Mouse (Mus musculus) thymus, postnatal 36 days (tissue): ENCODE results near the gene Cyp11a1.

Experiments
- DNase-seq, 2 experiments: peaks; one replicate each; pipeline ENCODE4 v3.0.0; 2022; ENCODE audit warnings: mixed read lengths in 2 of 2

The Cyp11a1 gene

DNA sequence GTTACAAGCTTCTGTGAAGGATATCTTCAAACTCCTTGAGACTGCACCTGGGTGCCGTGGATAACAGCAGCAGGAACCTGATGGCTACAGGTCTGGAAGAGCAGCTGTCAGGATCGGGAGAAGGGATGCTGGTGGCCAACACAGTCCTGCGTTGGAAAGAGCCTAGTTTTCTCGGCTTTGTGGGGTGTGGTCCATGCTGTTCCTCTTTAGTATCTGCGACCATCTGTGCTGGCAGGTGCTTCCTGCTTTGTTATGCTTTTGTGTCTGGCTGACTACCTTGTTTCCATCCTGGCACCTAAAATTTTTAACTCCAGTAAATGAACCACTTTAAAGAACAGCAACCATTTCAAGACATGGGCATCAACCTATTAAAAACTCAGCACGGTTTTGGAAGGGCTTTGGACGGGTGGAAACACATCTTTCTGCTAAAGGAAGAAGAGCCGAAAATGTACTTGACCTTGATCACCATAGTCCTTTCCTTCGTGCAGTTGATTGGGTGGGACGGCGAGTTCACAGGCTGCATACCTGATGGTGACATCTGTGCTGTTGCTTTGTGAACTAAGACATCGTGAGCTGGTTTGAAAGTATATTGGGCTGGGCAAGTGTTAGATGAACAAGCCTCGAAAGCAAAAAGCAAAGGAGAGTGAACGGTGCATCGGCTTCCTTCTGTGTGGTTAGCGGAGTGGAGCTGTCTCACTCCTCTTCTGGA, at the start of gene Cyp11a1:
Gene Cyp11a1, plus strand, starts transcription at position 659 of the 709 bp plus-strand sequence.
- peak in 1 of 2 experiments; percentile 41 for DNase-seq

DNA sequence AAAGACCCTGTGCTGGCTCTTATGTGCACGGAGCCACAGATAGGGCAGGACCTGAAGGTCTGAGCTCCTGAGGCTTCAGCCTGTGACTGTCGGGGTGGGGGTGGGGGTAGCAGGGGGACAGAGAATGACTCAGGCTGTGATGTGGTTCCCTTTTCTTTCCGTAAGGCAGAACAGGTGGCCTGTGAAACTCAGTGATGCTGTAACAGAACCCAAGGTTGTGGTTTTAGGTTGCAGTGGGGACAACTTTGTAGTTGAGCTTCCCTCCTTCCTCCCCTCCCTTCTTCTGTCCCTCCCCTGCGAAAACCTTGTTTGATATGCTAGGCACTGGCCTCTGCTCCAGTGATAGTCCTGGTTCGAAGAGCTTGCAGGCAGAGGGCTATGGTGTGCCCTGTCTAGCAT, 49.4 kb upstream of the Cyp11a1 start:
- peak; percentile 69 to 78 for DNase-seq

DNA sequence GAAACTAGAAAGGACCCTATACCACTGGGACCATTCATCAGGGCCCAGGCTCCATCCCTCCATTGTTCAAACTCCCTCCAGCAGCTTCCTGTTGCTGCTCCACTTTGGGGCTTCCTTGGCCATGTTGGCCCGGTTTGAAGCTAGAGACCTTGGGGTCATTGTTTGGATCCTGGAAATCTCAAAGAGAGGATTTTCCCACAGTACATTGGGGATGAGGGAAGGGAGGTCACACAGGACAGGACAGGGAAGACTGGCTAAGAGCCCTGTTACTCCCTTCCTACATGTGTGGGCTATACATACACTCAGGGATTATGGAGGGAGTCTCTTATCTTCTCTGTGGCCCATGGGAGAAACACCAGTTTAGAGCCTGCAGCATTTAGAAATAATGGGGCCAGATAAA, 47.6 kb upstream of the Cyp11a1 start:
- DNase-seq, result no peak

DNA sequence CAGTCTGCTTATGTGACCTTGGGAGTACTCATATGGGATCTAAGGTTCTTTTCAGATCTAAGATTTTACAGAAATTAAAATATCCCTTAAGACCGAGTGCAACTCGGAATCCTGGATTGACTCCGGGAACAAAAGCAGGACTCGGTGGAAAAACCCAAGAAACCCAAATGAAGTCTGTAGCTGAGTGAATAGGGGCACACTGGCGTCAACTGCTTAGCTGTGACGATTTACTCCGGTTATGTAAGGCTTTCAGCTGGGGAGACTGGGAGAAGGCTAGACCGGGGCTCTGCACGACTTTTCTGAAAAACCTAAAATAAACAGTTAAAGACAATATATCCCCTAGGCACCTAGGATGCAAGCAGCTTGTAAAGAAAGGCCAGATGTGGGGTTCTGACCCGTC, 46.8 kb upstream of the Cyp11a1 start:
- DNase-seq, result no peak

DNA sequence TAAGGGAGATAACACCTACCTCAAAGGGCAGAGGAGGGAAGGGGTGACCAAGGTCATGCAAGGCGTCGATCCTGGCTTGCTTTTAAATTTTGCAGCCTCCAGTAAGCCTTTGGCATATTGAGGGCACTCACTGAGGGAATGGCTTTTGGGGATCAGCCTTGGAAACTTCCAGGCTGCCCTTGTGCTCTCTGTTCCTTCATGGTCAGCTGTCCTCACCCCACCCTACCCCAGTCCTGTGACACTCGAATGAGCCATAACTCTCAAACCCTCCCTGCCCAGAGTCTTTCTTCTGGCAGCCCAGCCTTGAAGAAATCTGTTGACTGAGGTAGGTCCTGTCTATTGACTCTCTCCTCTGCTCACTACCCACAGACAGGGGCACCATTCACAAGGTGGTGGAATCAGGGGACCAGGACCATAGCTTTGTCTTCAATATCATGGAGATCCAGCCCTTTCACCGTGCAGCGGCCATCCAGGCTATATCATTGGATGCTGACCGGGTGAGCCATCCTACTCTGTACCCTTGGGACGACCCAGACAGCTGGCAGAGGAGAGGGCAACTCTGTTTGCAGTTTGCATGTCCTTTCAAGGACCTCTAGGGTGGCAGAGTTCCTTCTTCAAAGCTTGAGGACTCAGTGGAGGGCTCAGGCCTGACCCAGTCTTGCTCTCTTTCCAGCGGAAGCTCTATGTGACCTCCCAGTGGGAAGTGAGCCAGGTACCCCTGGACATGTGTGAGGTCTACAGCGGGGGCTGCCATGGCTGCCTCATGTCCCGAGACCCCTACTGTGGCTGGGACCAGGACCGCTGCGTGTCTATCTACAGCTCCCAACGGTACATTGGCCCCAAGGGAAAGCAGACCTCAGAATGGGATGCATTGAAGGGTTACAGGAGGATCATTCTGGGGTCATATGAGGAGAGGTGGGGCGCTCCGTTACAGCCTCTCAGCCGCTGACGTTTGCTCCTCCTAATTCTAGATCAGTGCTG, 46.0 kb upstream of the Cyp11a1 start:
- DNase-seq, result no peak

DNA sequence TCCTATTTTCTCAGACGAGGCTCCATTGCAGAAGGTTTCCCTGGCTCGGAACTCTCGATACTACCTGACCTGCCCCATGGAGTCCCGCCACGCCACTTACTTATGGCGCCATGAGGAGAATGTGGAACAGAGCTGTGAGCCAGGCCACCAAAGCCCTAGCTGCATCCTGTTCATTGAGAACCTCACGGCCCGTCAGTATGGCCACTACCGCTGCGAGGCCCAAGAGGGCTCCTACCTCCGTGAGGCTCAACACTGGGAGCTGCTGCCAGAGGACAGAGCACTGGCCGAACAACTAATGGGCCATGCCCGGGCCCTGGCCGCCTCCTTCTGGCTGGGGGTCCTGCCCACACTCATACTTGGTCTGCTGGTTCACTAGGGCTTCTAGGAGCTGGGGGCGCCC, 45.0 kb upstream of the Cyp11a1 start:
- DNase-seq, result no peak

DNA sequence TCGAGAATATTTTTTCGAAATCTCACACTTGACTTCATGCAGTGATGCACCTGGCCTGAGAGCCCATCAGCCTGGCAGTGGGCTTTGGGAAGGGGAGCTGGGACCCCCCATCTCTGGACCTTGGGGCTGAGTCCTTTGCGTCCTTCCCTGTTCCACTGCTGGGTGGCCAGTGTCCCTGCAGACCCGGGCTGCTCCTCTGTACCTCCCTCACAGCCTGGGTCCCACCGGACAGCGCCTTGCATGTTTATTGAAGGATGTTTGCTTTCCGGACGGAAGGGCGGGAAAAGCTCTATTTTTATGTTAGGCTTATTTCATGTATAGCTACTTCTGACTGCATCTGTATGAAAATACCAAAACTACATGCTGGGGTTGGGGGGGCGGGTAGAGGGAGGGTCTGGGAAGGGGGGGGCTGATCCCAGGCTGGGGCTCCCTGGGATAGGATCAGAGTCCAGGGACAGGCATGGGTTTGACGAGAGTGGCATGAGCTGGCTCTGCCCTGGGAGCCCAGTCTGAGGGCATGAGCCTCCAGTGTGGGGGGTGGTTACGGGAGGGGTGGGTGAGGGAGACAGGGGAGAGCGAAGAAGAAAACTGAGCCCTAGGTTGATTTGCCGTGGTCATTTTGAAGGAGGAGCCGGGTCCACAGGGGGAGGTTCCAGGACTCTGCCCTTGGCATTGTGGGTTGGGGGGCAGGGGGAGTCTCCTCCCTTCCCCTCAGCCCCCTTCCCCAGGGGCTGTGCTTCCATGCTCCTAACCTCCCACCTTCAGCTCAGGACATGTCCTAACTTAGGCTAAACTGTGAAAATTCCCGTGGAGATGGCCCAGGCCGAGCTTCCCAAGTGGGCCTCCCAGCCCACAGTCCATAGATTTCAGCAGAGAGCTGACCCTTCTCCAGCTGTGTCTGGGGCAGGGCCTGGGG, 44.1 kb upstream of the Cyp11a1 start:
- no peak for DNase-seq

DNA sequence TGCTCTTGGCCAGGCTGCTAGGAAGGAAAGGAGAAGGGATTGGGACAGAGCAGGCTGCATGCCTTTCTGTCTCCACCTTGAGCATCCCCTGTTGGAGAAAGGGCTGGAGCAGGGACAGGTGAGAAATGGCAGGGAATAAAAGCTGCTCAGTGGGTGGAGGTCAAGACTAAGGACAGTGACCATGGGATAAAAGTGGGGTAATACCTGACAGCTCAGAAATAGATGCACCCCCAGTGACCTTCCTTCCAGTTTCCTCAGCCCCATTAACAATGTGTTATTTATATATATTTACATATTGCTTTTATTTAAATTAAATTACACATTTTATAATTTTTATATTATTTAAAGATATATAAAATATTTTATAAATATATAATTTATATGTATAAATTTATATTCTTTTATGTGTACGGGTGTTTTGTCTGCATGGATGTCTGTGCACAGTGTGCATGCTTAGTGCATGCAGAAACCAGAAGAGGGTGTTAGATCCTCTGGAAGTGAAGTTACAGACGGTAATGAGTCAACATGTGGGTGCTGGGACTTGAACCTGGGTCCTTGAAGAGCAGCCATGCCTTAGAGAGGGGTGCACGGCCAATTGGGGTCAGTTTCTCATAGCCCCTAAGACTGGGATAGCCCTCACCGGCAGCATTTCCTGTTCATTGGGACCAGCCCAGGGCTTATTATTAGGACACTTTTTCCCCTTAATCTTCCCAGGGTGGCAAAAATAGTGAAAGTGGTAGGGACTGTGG, 42.8 kb upstream of the Cyp11a1 start:
- no peak for DNase-seq

DNA sequence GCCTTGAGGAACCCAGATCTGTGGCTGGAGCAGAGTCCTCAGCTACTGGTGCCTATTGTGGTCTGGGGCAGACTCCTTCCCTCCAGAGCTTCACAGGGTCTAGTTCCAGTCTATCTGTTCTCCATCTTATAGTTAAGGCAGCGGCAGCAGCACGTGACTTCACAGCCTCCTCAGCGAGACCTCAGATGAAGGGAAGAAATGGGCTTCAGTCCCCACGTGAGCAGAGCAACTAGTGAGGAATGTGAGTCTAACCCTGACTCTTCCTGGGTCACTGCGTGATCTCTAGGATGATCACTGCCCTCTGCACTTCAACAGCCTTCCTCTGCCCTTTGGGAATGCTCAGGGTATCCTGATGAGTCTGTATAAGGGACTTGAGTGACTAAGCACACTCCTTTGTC, 42.2 kb upstream of the Cyp11a1 start:
- no peak for DNase-seq

DNA sequence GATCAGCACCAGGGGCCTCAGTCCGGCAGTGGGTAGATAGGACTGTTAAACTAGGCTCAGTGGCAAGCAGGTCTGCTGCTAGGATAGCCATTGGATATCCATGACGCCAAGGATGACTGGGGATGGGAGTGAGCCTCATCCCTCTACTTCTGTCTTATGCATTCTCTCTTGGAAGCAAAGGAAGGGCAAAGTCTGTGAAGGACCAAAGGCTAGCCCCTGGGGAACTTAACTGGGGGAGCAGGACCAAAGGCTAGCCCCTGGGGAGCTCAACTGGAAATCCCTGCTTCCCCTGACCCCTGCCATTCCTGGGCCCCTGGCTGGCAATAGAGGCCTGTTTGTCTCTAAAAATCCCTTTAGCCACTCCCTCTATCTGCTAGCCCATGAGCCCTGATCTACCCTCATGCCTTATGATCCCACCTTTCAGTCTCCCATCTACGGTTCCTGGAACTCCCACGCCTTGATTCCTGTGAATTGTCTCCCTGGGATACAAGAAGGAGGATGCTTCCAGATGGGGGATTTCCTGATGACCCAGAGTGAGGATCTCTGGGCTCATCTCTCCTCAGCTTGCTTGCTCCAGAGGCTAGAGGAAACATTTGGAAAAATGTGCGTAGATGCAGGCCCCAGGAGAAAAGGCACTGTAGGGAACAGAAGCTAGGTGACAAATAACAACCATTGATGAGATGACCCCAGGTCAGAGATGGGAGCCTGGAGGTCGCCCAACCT, 41.5 kb upstream of the Cyp11a1 start:
- DNase-seq, result no peak

DNA sequence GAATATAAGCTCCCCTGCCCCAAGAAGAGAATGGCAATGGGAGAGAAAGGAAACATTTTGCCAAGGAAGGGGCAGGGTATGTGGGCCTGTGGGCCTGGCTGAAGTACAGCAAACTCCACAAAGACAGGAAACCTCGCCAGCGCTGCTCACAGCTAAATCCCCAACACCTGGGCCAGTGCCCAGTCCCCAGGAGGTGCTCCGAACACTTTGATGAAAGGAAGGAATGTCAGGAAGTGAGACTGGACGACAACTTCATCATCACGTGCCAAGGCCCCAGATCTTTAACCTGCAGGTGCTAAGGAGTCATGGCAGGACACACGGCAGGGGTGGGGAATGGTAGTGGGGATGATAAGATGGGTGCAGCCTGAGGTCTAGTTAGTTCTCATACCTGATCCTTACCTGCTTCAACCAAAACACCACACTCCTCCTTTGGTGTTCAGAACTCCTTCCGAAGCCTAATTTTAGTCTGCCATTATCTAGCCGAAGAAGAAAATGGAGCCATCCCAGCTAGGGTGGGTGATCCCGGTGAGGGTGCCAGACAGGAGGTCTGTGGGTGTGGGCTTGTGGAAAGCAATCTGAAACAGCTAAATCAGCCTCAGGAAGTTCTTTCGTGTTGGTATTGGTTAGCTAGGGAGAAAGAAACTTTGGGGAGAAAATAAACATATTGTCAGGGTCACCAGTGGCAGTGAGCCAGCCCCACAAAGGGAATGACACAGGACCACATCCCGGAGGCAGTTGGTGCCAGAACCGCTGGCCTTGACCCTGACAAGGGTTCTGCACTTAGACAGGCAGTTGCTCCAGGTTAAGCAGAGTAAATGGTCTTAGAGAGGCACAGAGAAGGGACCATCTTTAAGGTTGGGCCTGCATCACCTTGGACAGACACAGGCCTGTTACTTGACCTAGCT, 40.7 kb upstream of the Cyp11a1 start:
- no peak for DNase-seq

DNA sequence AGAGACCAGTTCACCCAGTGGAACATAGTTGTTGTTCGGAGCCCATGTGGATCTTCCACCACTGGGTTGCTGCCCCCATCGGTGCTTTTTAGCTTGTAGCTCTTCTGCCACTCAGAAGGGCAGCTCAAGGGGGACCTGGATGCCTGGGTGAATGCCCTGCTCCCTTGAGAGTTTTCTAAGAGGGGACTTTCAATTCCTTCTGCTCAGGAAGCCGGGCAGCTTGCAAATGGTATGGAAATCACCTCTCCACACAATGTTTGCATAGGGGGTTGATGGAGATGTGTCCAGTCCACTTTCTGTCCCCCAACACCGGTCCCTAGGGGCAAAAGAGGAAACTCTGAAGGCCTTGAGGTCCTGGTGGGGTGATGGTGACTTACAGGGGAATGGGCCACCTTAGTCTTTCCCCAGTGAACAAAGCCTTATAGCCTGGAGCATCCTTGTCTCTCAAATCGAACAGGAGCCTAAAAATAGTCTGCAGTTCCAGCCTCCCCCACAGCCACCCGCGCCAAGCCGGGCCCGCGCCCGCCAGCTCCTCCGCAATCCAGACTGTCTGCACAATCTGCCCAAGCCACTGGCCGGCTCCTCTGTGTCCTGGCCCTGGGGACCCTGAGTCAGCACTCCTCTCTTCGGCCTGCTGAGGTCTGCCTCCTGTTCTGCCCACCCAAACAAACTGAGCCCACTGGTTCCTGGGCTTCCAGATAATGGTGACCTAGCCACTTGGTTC, 38.8 kb upstream of the Cyp11a1 start:
- DNase-seq, result peak in 1 of 2 experiments; percentile 45

DNA sequence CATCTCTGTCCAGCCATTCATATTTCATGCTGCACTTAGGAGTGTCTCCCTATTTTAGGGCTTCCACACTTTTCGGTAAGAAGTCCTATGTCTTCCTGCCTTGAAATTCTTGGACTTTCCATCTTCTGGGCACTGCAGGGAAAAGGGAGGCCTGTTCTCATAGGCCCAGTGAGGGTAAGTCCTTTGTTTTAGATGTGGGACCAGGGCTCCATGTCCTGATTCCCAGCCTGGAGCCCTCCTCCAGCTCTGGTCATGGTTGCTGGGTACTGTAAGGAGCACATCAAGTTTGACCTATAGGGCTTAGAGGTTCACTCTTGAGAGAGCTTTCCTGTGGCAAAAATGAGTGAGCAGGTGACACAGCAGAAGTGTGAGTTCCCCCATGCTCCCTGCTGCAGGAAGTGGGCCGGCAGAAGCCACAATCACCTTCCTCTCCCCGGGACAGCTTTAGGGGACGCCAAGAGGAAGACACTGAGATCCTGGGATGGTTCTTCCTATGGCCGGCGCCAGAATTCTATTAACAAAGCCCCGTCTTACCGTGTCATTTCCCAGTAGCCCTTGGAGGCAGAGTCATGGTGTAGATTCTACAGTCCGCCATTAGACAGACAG, 37.9 kb upstream of the Cyp11a1 start:
- DNase-seq, result peak; percentile 67 to 79

DNA sequence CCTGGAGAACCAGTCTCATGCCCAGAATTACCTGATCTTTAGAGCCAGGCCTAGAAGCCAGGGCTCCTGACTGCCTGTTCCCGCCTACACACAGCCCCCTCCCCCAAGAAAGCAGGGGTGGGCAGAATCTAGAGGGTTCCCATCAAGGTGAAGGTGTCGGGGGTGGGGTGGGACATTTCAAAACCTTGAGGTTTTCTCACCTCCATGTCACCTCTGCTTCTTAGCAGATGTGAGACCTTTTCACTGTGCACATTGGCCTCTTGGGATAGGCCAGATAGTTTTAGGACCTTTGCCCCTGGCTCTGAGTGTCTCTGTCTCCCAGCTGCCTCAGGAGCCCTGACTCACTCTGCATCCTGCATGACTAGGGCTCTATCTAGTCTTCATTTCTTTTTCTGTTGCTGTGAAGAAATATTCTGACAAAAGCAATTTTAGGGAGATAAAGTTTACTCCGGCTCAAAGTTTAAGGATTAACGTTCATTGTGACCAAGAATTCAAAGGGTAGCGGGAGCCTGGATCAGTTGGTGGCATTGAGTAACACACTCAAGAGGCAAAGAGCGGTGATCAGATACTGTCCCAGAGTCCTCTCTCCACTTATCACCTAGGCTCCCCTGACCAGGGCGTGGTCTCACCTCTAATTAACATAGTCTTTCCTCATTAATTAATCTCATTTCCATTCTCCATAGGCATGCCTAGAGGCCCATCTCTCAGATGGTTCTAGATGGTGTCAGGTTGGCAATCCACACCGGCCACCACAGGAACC, 37.2 kb upstream of the Cyp11a1 start:
- peak; percentile 29 to 50 for DNase-seq

DNA sequence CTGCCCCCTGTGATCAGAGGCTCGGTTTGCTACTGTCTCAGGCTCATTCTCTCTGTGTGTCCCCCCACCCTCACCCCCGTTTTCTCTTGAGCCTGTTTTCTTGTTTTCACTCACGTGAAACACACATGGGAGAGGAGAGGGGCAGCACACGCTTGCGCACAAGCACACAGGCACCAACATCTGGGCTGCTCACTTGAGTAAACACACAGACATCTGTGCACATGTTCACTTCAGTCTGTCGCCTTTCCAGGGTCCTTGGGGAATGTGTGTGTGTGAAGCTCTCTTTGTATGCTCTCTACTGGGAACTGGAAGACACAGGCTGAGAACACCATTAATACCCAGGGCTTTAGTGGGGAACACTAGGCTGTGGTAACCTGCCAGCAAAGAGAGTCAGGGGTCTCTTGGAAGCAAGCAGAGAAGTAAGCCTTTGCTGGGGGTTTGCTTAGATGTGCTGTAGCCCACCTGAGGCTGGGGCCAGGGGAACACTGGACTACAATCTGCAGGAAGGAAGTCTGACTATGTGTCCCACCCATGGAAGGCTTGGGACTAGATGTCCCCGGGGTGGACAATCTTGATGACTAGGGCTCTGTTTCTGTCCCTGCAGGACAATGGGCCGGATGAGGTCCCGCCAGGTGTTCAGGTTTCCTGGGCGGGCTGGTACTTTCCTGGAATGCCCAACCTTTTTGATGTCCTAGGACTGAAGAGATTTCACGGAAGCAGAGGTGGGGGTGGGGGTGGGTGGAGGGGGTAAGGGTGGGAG, 36.3 kb upstream of the Cyp11a1 start:
- DNase-seq, result peak; percentile 44 to 67

DNA sequence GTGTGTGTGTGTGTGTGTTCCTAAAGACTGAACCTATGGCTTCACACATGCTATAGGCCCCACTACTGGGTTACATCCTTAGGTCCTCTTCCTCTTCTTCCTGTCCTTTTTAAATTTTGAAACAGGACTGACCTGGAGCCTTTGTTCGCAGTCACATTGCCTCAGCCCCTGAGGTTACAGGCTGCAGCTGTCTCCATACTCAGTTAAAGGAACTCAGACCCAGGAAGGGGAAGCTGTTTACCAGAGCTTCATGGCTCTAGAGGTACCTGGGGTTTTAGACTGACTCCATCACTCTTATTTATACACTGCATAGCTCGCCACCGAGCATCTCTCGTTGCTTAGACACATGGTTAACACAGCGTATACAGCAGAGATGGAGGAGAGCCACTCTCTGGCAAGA, 34.8 kb upstream of the Cyp11a1 start:
- no peak for DNase-seq

DNA sequence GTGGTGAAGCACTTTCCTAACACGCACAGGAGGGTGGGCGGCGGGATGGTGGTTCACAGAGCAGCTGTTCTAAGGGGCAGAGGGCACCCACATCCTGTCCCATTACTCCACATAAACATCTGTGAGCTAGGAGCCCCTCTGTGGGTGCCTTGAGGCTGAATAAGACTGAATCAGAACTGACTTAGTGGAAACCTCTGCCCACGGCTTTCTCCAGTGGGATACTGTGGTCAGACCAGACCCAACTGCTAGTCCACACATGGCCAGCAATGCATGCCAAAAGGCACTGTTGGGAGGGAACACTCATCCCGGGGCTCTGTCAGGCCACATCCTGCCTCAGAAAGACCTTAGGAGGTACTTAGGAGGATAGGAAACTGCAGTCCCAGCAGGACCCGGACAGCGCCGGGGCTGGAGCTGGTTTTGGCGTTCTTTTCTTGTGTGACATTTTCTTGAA, 34.0 kb upstream of the Cyp11a1 start:
- DNase-seq, result peak; percentile 83 to 90
